Mouse (Mus musculus) frontal cortex, postnatal 36 days (tissue): ENCODE data around the gene Ank3.

Source experiments
- DNase-seq, 2 experiments: peaks; one replicate each; pipeline ENCODE4 v3.0.0; 2022; ENCODE audit warnings: low spot score in 2 of 2

Gene Ank3

GRCm38 (mm10) chr10:69777736-69778135 is 379.2 kb downstream of the Ank3 start:
- DNase-seq = no peak

DNA sequence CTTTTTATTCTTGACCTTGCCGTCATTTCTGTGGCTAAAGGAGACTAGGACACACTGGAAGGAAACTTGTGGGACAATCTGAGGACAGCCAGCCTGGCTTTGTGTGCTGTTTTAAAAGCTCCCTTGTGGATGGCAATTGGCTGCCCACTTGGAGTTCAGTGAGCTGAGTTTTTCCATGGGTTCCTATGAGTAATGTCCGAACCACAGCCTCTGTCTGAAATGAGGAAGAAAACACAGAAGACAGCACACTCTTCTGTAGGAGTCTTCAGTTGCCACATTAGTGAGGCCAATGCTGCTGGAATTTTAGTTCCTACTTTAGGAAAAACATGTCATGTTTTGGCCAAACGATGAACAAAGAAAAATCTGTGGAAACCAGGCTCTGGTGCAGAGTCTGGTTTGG is 380.7 kb downstream of the Ank3 start:
- DNase-seq = no peak

DNA sequence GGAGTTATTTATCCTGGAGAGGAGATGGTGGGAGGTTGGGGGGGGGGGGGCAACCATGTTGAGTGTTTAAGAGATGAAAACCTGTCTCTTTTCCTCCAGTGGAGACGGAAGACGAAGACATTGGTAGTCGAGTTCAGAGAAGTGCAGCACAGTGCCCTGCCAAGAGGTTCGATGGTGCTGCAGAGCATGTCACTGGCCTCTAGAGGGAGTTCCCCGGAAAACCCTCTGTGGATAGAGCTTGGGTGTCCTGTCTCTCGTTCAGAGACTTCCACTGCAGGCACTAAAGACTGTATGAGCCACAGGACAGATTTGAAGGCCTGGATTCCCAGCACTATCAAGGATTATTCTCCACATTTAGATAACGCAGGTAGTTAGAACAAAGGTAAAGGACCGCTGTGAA is 382.9 kb downstream of the Ank3 start:
- peak in 1 of 2 experiments; percentile 70 for DNase-seq

GRCm38 (mm10) chr10:69785235-69785634 is 386.7 kb downstream of the Ank3 start:
- DNase-seq = no peak

- no peak for DNase-seq
Measured at GRCm38 (mm10) chr10:69785692-69786091, 387.1 kb downstream of the Ank3 start.

- no peak for DNase-seq
Measured at GRCm38 (mm10) chr10:69786220-69786993, 387.8 kb downstream of the Ank3 start.

DNA sequence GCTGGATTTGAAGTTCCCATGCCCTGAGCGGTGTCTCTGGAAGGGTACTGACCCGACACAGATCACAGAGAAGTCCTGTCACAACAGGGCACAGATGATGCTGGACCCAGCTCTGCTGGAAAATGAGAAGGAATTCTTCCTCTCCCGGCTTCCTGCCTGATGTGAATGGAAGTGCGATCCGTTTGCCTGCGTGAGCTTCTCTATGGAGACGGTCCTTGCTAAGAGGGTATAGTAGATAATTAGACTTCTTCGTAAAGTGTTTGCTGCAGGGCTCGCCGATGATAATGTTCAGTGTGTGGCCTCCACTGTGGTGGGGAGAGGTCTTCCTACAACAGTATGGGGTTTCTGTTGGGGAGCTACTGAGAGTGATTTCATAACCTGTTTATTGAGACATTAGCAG is 388.8 kb downstream of the Ank3 start:
- no peak for DNase-seq

DNA sequence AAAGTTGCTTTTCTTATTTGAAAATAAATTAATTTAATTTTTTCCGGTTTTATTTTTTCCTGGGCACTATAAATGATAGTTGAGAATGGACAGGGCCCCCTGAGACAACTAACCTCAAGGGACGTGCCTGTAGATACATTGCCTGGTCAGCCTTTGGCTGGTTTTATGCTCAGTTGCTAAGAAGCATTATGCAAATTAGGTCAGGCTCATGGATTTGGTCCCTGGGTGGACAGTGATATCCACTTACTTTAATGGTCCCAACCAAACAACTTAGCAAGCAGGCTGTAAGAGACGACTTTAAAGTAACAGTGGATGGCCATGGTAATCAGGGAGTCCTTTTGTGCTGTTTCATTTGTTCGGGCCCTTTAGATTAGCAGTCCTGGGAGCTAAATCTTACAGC is 392.0 kb downstream of the Ank3 start:
- no peak for DNase-seq

DNA sequence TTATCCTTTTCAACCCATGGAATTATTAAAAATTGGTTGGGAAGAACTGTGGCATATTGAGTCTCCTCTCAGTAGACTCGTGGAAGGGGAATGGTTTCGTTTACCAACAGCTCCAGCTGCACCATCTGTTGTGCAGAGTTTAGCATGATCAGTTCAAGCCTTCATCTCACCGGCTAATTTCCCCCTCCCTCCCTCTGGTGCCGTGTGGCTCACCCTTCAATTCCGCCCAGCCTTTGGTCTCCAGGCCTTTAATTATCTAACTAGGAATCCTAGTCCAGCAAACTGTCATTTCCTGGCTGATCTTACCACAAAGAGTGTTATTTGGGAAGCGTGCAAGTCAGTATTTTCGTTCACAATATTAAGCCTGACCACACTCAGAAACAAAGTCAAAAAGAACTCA is 393.4 kb downstream of the Ank3 start:
- no peak for DNase-seq

DNA sequence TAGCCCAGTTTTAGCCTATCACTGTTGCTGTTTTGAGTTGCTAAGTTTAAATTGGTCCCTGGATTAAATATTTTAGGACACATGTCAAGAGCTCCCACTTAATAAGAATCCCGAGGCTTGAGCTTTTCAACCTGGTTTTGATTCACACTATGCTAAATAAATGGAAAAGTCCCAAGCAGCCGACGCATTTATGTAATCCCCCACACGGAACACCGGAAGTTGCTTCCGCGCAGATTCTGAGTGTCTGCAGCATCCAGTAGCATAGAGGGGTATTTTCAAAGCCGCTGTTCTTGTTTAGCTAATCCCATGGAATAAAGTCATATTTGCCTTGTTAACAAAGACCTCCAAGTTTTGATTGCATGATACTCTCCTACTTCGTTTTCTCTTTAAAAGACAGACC is 393.8 kb downstream of the Ank3 start:
- DNase-seq = peak; percentile 60 to 80

- peak in 1 of 2 experiments; percentile 58 for DNase-seq
Measured at GRCm38 (mm10) chr10:69793079-69793478, 394.5 kb downstream of the Ank3 start.

GRCm38 (mm10) chr10:69795656-69796055 is 397.1 kb downstream of the Ank3 start:
- DNase-seq = no peak

DNA sequence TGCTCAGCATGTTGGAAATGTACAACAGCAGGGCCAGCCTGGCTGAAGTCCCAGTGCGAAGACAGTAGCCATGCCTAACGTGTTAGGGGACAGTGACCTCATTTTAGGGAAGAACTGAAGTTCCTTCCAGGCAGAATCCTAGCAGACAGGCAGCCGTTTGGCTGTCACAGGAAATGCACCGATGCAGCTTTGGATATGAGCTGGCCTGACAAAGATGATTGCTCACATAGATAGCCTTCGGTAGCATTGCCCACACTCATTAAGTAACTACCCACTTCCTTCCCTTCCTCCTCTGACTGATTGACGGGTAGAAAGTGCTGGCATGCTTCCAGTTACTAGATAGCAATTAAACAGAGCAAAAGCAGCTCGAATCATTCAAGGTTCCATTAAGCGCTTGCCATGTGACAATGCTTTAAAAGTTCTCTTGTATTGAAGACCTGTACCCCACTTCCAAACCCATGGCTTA is 397.9 kb downstream of the Ank3 start:
- DNase-seq = no peak

DNA sequence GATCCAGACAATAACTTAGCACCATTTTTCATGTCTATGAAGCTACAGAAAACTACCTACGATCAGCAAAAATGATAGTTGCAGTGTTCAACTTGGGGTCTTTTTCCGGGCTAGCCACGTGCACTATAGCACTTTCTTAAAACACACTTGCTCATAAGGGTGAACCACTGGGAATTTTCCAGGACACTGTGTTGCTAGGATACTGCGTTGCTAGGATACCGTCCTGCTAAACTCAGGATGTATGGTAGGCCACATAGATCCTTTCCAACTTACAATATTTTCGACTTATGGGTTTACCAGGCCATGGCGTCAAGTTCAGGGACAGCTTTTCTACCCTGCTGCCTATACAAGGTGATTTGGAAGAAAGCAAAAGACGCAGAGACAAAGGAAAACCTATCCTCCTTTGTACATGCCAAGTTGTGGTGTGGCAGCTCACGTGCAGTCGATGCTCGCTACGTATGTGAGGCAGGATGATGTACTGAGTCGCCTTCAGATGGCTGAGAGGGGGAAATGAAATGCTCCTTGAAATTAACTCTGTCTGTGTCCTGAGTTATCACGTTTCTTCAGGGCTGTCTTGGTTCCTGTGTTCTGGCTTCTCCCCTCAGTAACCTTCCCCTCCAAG is 404.7 kb downstream of the Ank3 start:
- DNase-seq = peak; percentile 67 to 90

DNA sequence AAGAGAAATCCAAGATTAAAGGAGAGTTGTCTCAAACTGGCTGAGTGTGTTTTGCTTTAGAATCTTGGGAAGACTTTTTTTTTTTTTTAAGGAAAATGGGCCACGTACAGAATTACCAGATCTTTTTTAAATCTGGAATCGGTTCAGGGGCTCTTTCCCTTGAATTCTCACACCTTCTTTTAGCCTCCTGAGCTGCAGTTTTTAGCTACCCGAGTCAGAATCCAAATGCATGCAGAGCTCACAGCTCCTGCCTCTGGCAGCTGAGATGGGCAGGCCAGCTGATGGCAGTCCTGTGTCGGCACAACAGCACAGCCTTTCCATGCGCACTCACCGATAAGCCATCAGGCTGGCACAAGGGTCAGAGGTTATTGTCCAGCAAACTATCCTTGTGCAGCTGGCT is 406.0 kb downstream of the Ank3 start:
- DNase-seq = peak in 1 of 2 experiments; percentile 71

DNA sequence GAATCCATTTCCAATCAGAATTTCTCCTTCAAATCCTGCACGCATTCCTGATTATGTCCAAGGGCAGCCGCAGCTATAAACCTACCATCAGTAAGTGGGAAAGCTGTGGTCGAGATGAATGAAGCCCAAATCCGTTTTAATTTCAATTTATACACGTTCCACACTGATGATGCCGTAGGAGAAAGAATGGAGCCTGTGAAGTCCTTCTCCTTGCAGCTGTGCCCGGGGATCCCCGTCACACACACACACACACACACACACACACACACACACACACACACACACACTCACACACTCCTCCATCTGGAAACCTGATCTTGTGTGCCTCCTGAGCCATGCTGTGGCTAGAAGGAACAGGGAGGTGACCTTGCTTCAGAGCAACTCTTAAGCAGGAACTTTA is 412.2 kb downstream of the Ank3 start:
- DNase-seq = no peak

DNA sequence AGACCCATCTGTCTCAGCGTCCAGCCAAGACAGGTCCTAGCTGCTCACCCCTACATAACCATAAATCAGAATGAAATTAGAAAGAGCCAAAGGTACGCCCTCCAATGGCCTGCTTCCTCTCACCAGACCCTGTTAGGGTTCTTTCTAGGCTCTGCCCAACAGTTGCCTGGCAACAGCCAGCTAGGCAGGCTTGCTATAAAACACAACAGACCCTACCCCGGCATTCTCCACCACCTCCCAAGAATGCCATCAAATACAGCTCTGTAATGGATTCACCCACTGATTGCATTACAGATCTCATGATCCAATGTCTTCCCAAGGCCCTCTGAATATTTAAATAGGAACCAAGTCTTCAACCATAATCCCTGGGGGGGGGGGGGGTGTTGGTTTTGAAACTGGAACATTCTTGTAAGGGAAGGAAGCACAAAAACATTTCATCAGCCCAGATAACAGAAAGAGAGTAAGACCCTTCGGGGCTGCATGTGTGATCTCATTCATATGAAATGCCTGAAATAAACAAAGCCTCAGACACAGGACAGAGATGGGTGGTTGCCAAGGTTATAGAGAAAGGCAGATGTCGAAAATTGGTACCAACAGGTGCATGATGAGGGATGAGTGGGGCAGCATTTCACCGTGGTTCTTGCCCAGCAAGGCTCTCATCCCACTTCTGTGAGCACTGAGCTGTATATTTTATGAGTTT is 415.4 kb downstream of the Ank3 start:
- DNase-seq = no peak

GRCm38 (mm10) chr10:69821245-69821644 is 422.7 kb downstream of the Ank3 start:
- DNase-seq = no peak

DNA sequence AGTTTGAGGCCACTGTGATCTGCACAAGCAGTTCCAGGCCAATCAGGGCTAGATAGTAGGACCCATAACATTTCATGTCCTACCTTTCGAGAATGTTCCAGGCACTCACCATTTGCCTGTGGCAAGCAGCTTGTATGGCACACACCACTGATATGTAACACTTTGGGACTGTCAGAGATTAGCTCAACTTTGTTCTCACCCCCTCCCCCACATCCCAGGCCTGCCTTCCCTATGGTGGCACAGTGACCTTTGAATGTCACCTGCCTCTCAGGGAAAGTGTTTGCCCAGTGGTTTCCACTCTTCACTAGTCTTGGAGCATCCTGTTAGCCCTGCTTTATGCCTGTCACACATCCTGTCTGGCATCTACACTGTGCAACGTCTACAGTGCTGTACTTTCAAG is 430.2 kb downstream of the Ank3 start:
- DNase-seq = no peak

- no peak for DNase-seq
Measured at GRCm38 (mm10) chr10:69829236-69829635, 430.7 kb downstream of the Ank3 start.

GRCm38 (mm10) chr10:69831568-69831967 is 433.0 kb downstream of the Ank3 start:
- no peak for DNase-seq

DNA sequence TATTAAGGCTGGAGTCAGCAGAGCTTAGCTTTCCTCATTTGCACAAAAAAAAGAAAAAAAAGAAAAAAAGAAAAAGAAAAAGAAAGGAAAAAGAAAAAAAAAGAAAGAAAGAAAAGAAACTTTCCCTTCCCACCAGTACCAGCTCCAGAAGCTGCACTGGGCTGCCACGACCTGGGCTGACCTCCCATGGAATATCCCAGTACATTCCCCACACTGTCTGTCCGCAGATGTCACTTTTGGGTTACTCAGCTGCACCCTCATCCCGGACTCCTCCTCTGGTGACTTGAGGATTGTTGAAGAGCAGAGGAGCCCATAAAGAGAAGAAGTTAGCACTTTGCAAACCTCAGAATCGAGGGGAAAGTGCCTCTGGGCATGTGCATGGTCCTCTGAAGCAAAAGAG is 433.7 kb downstream of the Ank3 start:
- no peak for DNase-seq

DNA sequence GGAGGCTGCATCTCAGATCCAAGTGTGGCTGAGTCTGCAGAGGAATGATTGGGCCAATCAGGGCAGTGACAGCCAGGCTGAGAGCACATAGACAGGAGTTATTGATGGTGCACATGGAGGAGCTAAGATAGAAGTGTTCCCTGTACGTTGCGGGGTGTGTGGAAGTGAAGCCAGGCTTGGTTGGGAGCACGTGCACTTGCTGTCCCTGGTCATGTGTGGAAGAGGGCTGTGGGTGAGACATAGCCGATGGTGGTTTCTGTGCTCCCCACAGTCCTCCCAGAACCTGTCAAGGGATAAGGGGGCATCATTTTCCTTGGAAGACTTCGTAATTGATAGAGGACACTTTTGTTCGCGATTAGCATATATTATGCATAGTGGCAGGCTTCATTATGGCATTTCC is 434.2 kb downstream of the Ank3 start:
- DNase-seq = no peak
